Mouse (Mus musculus): Measurements from ENCODE around the gene Tpk1. TPM values are rescaled to one million over a fixed set of nuclear protein-coding genes. Genes with fewer than 3 reads are reported as not detected.
A peak's percentile ranks its signal among the peaks of the same experiment; 100 is the strongest.

Tpk1 gene
- polyA plus RNA-seq, 1 experiment from 2014 or later: 4.7 TPM

DNA sequence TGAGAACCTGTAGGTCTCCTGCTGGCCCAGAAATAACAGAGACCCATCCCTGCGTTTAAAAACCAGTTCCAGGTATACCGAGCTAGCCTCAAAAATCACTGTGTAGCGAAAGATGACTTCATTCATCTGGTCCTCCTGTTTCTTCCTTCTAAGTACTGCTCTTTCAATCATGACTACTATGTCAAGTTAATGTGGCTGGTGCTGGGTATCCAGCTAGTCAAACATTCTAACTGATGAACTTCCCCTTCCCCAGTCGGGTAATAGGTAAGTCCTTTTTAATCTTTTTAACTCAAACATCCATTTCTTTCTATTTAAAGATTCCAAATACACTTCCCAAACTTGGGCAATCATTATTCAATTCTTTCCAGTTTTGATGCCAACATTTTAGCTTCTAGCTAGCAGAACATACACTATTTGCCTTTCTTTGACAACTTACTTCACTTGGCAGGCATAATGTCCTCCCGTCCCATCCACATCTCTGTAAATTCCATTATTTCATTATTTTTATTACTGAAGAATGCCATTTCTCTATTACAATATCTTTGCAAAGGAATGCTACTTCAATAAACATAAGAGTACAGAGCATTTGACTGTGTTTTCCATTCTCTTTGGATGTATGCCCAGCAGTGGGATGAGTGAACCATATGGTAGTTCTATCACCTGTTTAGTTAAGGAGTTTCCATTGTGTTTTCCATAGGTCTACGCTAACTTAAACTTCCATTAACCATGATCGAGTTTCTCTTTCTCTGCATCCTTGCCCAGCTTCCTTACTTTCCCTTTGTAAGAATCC is 728 bp upstream of the Tpk1 start:
- Histone ChIP-seq H3K36me3 (no peaks in the 10 kb centered on the region), H3K9me3 (replicated peaks) (no peaks in the 10 kb centered on the region), H3K27me3 (ENCODE audit: low read depth, poor library complexity, severe bottlenecking) (no peaks in the 10 kb centered on the region), H3K27ac (replicated peaks) (peak overlapping the region; percentile 95), H3K4me1 (peaks cover 12% of the 10 kb centered on the region; the same call in 1 of the 2 replicates), H3K4me3 (peak overlapping the region; percentile 68)
- WGBS: 86% methylated on average over 7 of the region's 7 CpGs
- DNase-seq (ENCODE audit: low spot score): no peak

DNA sequence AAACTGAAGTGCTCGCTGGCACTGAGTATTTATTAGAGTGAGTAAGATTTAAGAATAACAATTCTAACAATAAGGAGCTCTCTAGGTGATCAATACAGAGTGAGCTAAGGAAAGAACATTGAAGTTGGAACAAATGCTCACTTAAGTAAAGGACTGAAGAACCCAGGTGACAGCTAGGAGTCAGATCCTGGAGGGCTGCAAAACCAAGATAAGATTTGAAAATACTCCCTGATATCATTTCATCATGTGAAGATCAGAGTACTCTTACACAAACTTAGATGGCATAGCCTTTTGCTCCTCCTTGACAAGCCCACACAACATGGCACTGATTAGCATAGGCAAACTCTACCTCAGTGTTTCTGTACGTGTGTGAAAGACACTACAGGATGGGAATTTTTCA is 4.3 kb downstream of the Tpk1 start:
- no peaks in the 10 kb centered on the region for H3K9me3 ChIP-seq (replicated peaks)
- no peak for DNase-seq (ENCODE audit: low spot score)
- H3K27me3 ChIP-seq (ENCODE audit: low read depth, poor library complexity, severe bottlenecking): no peaks in the 10 kb centered on the region
- no peak overlapping the region for H3K4me3 ChIP-seq
- H3K4me1 ChIP-seq: peaks cover 12% of the 10 kb centered on the region; the same call in 1 of the 2 replicates
- H3K36me3 ChIP-seq: no peaks in the 10 kb centered on the region
- 95% methylated on average over 2 of the region's 2 CpGs for WGBS
- H3K27ac ChIP-seq (replicated peaks): no peak overlapping the region

DNA sequence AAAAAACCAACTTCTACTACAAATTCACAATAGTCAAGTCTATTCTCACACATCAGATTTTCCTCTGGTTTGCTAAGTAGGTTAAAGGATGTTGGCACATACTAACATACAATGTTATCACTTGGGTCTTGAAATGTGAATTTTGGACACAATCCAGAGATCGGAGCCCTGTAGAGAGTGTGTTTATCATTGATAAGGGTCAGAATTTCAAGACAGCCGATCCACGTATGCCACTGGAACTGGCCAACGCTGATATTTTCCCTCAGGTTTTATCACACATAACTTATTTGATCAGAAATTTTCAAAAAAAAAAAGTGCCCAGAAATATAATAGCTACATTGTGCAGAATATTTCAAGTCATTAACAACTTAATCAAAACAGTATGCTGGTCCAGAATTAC is 7.8 kb downstream of the Tpk1 start:
- 92% methylated on average over 4 of the region's 4 CpGs for WGBS
- Histone ChIP-seq H3K27me3 (ENCODE audit: low read depth, poor library complexity, severe bottlenecking) (no peaks in the 10 kb centered on the region), H3K9me3 (replicated peaks) (no peaks in the 10 kb centered on the region), H3K27ac (replicated peaks) (no peak overlapping the region), H3K4me1 (no peaks in the 10 kb centered on the region), H3K4me3 (no peak overlapping the region), H3K36me3 (no peaks in the 10 kb centered on the region)
- DNase-seq (ENCODE audit: low spot score): no peak

DNA sequence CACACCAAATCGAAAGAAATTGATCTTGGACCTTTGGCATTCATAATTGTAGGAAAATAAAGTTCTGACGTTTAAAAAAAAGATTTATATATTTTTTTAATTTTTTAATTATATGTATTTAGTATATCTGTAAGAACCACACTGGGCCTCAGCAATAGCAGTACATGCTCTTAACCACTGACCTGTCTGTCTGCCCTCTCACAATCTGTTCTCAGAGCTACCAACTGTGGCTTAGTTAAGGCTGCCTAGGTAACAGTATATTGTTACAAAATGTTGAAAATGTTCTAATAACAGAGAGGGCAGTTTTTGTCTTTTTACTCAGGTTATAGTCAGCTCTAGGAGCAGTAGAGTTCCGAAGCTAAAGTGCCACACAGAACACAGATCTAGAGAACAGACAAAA is 8.2 kb downstream of the Tpk1 start:
- no peaks in the 10 kb centered on the region for H3K4me1 ChIP-seq
- no peak overlapping the region for H3K27ac ChIP-seq (replicated peaks)
- H3K36me3 ChIP-seq: no peaks in the 10 kb centered on the region
- H3K27me3 ChIP-seq (ENCODE audit: low read depth, poor library complexity, severe bottlenecking): no peaks in the 10 kb centered on the region
- 90% methylated on average over 3 of the region's 3 CpGs for WGBS
- no peaks in the 10 kb centered on the region for H3K9me3 ChIP-seq (replicated peaks)
- DNase-seq (ENCODE audit: low spot score): no peak
- H3K4me3 ChIP-seq: no peak overlapping the region

DNA sequence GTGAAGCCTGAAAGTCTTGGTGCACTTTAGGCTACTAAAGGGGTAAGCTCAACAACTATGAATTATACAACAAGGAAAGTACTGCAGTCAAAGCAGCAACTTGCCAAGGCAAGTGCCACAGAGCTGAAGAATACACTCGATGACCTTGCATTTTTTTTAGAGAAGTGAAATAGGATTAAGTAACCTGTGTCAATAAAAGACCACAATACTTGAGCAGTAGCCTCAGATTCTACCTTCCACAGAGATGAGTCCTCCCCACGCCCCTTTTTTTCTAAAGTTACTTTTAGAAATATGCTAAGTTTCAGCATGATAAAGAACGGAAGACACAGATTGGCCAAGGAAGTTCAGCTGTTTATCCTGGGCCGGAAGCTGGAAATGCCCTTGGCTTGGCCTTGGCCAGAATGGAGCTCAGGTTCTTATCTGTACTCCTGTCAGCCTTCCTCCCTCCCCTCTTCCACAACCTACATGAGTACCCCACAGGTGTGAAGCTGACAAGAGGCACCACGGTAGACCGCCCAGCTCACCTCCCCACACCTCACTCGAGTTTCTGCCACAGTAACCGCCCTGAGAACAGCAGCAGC is 11.1 kb downstream of the Tpk1 start:
- Histone ChIP-seq H3K4me3 (no peak overlapping the region), H3K4me1 (no peaks in the 10 kb centered on the region), H3K27ac (replicated peaks) (no peak overlapping the region), H3K36me3 (no peaks in the 10 kb centered on the region), H3K27me3 (ENCODE audit: low read depth, poor library complexity, severe bottlenecking) (no peaks in the 10 kb centered on the region), H3K9me3 (replicated peaks) (no peaks in the 10 kb centered on the region)
- no peak for DNase-seq (ENCODE audit: low spot score)
- 84% methylated on average over 8 of the region's 8 CpGs for WGBS

DNA sequence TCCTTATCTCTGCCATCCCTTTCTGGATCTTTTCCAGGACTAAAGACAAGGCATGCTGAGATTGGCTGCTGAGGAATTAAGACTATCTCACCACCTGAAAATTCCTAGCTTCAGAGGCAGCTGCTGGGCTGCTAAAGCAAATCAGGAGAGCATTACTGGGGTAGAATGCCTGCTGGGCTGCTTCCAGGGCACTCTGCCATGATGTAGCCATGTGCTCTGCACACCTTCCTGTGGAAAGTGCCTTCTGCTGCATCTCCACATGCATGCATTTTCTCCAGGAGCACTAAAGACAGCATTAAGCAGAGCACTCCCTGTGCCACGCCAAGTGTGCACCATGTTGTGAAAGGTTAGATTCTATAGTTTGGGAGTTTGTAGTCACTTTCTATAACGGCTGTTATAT is 16.6 kb downstream of the Tpk1 start:
- Histone ChIP-seq H3K27ac (replicated peaks) (no peak overlapping the region), H3K4me1 (no peaks in the 10 kb centered on the region), H3K4me3 (no peak overlapping the region), H3K36me3 (no peaks in the 10 kb centered on the region), H3K27me3 (ENCODE audit: low read depth, poor library complexity, severe bottlenecking) (no peaks in the 10 kb centered on the region), H3K9me3 (replicated peaks) (no peaks in the 10 kb centered on the region)
- DNase-seq (ENCODE audit: low spot score): no peak
- 90% methylated on average over 2 of the region's 2 CpGs for WGBS

DNA sequence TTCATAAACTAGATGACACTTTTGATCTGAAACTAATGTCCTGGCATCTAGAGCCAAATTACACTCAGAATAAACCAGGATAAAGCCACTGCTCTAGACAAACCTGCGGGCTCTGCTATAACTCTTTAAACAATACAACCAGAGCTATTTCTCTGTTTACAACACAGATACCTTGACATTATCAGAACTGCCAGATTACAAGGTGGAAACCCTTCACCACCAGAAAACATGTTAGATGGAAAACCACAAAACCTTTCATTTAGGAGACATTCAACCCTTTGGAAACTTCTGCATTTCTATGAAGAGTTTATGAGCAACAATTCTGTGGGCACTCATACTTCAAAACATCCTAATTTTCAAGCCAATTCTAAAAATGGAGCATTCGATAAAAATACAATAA is 20.4 kb downstream of the Tpk1 start:
- Histone ChIP-seq H3K4me3 (no peak overlapping the region), H3K27ac (replicated peaks) (no peak overlapping the region), H3K4me1 (no peaks in the 10 kb centered on the region), H3K36me3 (no peaks in the 10 kb centered on the region), H3K27me3 (ENCODE audit: low read depth, poor library complexity, severe bottlenecking) (no peaks in the 10 kb centered on the region), H3K9me3 (replicated peaks) (no peaks in the 10 kb centered on the region)
- DNase-seq (ENCODE audit: low spot score): no peak
- 90% methylated on average over 2 of the region's 2 CpGs for WGBS

DNA sequence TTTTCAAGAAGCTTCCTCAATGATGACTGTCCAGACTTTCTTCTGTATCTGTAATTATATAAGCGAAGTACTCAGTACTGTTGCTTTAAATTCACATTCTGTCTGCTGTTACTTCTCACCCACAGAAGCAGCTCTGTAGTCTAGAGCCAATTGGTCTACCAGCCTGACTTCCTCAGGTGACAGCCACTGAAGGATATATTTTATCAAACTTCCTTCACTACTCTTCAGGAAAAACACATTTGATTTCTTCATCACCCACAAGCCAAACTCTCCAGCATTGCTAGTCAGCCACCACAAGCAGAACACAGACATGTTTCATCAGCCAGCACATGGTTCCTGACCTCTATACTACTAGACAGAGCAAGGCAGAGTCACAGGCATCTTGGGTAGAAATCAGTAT is 21.0 kb downstream of the Tpk1 start:
- H3K4me3 ChIP-seq: no peak overlapping the region
- 89% methylated on average over 1 of the region's 1 CpGs for WGBS
- H3K36me3 ChIP-seq: no peaks in the 10 kb centered on the region
- H3K4me1 ChIP-seq: no peaks in the 10 kb centered on the region
- H3K9me3 ChIP-seq (replicated peaks): no peaks in the 10 kb centered on the region
- no peak overlapping the region for H3K27ac ChIP-seq (replicated peaks)
- no peaks in the 10 kb centered on the region for H3K27me3 ChIP-seq (ENCODE audit: low read depth, poor library complexity, severe bottlenecking)
- DNase-seq (ENCODE audit: low spot score): no peak

DNA sequence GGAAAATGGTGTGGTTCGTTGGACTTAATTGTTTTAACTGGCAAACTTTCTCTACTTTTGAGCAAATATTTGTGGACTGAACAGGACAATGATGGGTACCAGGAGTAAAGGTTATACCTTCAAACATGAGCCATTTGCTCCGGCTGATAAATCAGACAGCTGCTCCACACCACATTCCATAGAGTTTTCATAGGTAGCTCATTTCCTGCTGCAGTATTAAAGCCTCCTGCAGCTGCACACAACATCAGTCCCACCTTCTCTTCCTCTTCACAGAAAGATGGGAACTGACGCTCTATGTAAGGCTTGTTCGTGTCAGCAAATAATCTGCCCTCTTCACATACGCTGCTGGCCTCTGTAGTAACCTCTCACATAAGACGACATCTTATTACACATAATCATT is 22.4 kb downstream of the Tpk1 start:
- Histone ChIP-seq H3K4me3 (no peak overlapping the region), H3K27ac (replicated peaks) (no peak overlapping the region), H3K9me3 (replicated peaks) (no peaks in the 10 kb centered on the region), H3K36me3 (no peaks in the 10 kb centered on the region), H3K4me1 (no peaks in the 10 kb centered on the region), H3K27me3 (ENCODE audit: low read depth, poor library complexity, severe bottlenecking) (no peaks in the 10 kb centered on the region)
- WGBS: 92% methylated on average over 6 of the region's 6 CpGs
- DNase-seq (ENCODE audit: low spot score): no peak

DNA sequence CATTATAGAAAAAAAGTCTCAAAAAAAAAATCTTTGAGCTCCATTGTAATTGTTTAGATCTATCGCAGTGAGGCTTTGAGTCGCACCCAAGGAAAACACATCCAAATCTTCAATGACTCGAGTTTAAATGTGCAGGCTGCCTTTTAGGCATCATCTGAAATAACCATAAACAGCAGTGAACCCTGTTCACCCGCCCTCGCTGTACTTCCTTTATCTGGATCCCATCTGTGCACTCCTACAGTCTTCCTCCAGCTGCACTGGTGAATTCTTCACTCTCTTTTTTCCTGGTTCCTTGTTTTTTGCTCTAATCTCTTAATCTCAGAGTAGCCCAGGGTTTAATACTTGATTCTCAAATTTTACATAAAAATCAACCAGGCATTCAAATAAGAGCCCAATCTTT is 23.7 kb downstream of the Tpk1 start:
- no peaks in the 10 kb centered on the region for H3K9me3 ChIP-seq (replicated peaks)
- H3K27ac ChIP-seq (replicated peaks): no peak overlapping the region
- 81% methylated on average over 5 of the region's 5 CpGs for WGBS
- no peak overlapping the region for H3K4me3 ChIP-seq
- DNase-seq (ENCODE audit: low spot score): no peak
- H3K36me3 ChIP-seq: no peaks in the 10 kb centered on the region
- no peaks in the 10 kb centered on the region for H3K27me3 ChIP-seq (ENCODE audit: low read depth, poor library complexity, severe bottlenecking)
- H3K4me1 ChIP-seq: no peaks in the 10 kb centered on the region

DNA sequence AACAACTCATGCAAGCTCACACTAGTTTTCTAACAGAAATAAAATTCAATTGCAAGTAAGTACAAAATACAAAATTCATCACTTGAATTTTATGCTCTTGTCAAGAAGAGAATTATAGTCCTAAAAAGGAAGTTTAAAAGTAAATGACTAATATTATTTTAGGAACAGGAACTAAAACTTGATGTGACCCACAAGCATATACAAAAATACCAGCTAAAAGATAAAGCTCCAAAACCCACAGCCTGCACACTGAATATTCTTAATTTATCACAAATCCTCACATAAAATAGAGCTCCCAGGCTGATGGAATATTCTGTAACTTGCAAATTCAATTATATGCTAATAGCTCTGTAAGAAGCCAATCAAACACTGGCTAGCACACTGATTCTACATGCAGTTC is 25.5 kb downstream of the Tpk1 start:
- Histone ChIP-seq H3K36me3 (no peaks in the 10 kb centered on the region), H3K4me3 (no peak overlapping the region), H3K9me3 (replicated peaks) (no peaks in the 10 kb centered on the region), H3K27me3 (ENCODE audit: low read depth, poor library complexity, severe bottlenecking) (no peaks in the 10 kb centered on the region), H3K27ac (replicated peaks) (no peak overlapping the region), H3K4me1 (no peaks in the 10 kb centered on the region)
- no peak for DNase-seq (ENCODE audit: low spot score)

DNA sequence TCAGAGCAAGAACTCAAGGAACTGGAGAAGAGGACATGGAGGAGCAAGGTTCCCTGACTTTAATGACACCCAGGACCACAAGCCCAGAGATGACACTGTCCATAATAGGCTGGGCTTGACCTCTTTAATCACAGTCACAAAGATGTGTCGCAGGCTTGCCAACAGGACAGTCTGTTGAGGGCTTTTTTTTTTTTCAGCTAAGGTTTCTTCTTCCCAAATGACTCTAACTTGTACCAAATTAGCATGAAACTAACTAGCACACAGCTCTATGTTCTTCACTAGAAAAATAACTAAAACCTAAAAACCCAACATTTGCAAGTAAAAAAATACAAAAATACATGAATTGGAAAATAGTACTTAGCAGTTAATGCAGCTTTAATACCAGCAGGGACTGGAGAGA is 27.2 kb downstream of the Tpk1 start:
- WGBS: 94% methylated on average over 1 of the region's 1 CpGs
- DNase-seq (ENCODE audit: low spot score): no peak
- H3K27me3 ChIP-seq (ENCODE audit: low read depth, poor library complexity, severe bottlenecking): no peaks in the 10 kb centered on the region

DNA sequence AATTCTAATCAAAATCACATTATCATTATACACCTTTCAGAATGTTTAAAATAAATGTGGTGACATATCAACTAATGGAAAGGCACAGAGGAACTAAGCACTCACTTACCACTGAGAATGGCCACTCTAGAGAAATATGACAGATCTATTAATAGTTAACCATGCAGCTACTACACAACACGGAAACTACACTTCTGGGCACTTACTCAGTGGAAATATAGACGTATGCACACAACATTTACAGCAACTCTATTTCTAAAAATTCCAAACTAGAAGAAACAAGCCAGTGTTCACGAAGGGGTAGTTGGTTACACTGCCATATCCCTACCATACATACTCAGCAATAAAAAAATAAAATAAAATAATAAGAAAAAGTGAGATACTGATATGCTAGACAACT is 28.0 kb downstream of the Tpk1 start:
- no peaks in the 10 kb centered on the region for H3K9me3 ChIP-seq (replicated peaks)
- H3K4me3 ChIP-seq: no peak overlapping the region
- WGBS: 93% methylated on average over 3 of the region's 3 CpGs
- H3K4me1 ChIP-seq: no peaks in the 10 kb centered on the region
- no peak for DNase-seq (ENCODE audit: low spot score)
- no peak overlapping the region for H3K27ac ChIP-seq (replicated peaks)
- H3K36me3 ChIP-seq: no peaks in the 10 kb centered on the region
- H3K27me3 ChIP-seq (ENCODE audit: low read depth, poor library complexity, severe bottlenecking): no peaks in the 10 kb centered on the region

More for the DNA sequence above, 27.2 kb downstream of the Tpk1 start:
- Histone ChIP-seq H3K9me3 (replicated peaks) (no peaks in the 10 kb centered on the region), H3K4me3 (no peak overlapping the region), H3K36me3 (no peaks in the 10 kb centered on the region), H3K27ac (replicated peaks) (no peak overlapping the region), H3K4me1 (no peaks in the 10 kb centered on the region)

Data from midbrain, embryonic 10.5 days (tissue).